Mouse (Mus musculus): ENCODE data around the gene Olfr789. TPM values are rescaled to one million over a fixed set of nuclear protein-coding genes. Genes with fewer than 3 reads are reported as not detected.

The Olfr789 gene
- polyA plus RNA-seq (2014; fragmentation: Nextera tagmentation; extraction: Ambion mirVana) = not detected in 2 replicates

DNA sequence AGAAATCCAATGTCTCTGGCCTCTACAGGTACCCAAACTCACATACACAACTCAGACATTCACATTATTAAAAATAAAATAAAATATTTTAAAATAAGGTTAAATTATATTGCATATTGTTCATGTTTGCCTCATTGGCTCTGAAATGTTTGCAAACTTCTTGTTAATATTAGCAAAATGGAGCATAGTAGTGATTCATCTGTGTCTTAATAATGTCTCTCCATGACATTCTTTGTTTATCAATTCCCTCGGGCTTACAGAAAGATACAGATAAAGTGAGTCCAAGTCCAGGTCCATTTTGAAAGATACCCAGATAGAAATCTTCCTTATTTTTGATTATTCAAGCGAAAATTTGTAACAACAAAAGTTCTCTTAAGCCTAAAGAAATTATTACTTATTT lies at the start of gene Olfr789:
Gene Olfr789, plus strand, starts transcription at position 301 of the 400 bp plus-strand sequence.
- no peaks in the 10 kb centered on the region for H3K36me3 ChIP-seq (ENCODE audit: control insufficient read depth, insufficient read depth, low read length)
- H3K9me3 ChIP-seq (ENCODE audit: control insufficient read depth, low read length) = no peaks in the 10 kb centered on the region
- no peak within 1 kb of the TSS for H3K4me2 ChIP-seq (replicated peaks; ENCODE audit: low read depth, low read length)
- WGBS = 66% methylated on average over 2 of the region's 2 CpGs
- no peak within 1 kb of the TSS for H3K27ac ChIP-seq (ENCODE audit: low read depth, low read length)
- H3K27me3 ChIP-seq (ENCODE audit: control insufficient read depth, insufficient read depth, low read length) = no peaks in the 10 kb centered on the region
- no peaks in the 10 kb centered on the region for H3K4me1 ChIP-seq (ENCODE audit: control insufficient read depth, insufficient read depth, low read length)
- no peak for ATAC-seq (ENCODE audit: low FRiP score, low TSS enrichment)
- H3K9ac ChIP-seq (ENCODE audit: low read depth, low read length) = no peak within 1 kb of the TSS
- H3K4me3 ChIP-seq (ENCODE audit: low read length) = no peak within 1 kb of the TSS

- Histone ChIP-seq H3K27ac (ENCODE audit: low read depth, low read length) (no peak within 1 kb of the TSS), H3K9me3 (ENCODE audit: control insufficient read depth, low read length) (no peaks in the 10 kb centered on the region), H3K36me3 (ENCODE audit: control insufficient read depth, insufficient read depth, low read length) (no peaks in the 10 kb centered on the region), H3K4me1 (ENCODE audit: control insufficient read depth, insufficient read depth, low read length) (no peaks in the 10 kb centered on the region), H3K27me3 (ENCODE audit: control insufficient read depth, insufficient read depth, low read length) (no peaks in the 10 kb centered on the region), H3K4me3 (ENCODE audit: low read length) (no peak within 1 kb of the TSS), H3K4me2 (replicated peaks; ENCODE audit: low read depth, low read length) (no peak within 1 kb of the TSS), H3K9ac (ENCODE audit: low read depth, low read length) (no peak within 1 kb of the TSS)
- no peak for ATAC-seq (ENCODE audit: low FRiP score, low TSS enrichment)
- WGBS = 83% methylated on average over 3 of the region's 3 CpGs
These were observed 23.0 kb upstream of the Olfr789 start, which contains the start of gene Olfr787 for GRCm38 (mm10) chr10:129461562-129461961. Gene Olfr787, plus strand, starts transcription at chr10:129461862.

GRCm38 (mm10) chr10:129470698-129471097 lies 13.9 kb upstream of the Olfr789 start, which contains the start of gene Olfr788:
Gene Olfr788, plus strand, starts transcription at chr10:129470998.
- Histone ChIP-seq H3K4me2 (replicated peaks; ENCODE audit: low read depth, low read length) (no peak within 1 kb of the TSS), H3K4me1 (ENCODE audit: control insufficient read depth, insufficient read depth, low read length) (no peaks in the 10 kb centered on the region), H3K9ac (ENCODE audit: low read depth, low read length) (no peak within 1 kb of the TSS), H3K27ac (ENCODE audit: low read depth, low read length) (no peak within 1 kb of the TSS), H3K36me3 (ENCODE audit: control insufficient read depth, insufficient read depth, low read length) (no peaks in the 10 kb centered on the region), H3K9me3 (ENCODE audit: control insufficient read depth, low read length) (no peaks in the 10 kb centered on the region), H3K27me3 (ENCODE audit: control insufficient read depth, insufficient read depth, low read length) (no peaks in the 10 kb centered on the region), H3K4me3 (ENCODE audit: low read length) (no peak within 1 kb of the TSS)
- no peak for ATAC-seq (ENCODE audit: low FRiP score, low TSS enrichment)

DNA sequence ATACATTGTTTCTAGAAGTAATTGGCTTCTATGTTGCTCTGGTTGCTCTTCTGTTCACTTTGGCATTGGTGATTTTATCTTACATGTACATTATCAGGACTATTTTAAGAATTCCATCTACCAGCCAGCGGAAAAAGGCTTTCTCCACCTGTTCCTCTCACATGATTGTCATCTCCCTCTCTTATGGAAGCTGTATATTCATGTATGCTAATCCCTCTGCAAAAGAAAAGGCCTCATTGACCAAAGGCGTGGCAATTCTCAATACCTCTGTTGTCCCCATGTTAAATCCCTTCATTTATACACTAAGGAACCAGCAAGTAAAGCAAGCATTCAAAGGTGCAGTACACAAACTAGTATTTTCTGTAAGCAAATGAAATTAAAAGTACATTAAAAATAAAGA lies 11.3 kb upstream of the Olfr789 start:
- no peak overlapping the region for H3K4me2 ChIP-seq (replicated peaks; ENCODE audit: low read depth, low read length)
- no peaks in the 10 kb centered on the region for H3K9me3 ChIP-seq (ENCODE audit: control insufficient read depth, low read length)
- WGBS = 71% methylated on average over 2 of the region's 2 CpGs
- no peak for ATAC-seq (ENCODE audit: low FRiP score, low TSS enrichment)
- H3K36me3 ChIP-seq (ENCODE audit: control insufficient read depth, insufficient read depth, low read length) = no peaks in the 10 kb centered on the region
- H3K4me3 ChIP-seq (ENCODE audit: low read length) = no peak overlapping the region
- H3K9ac ChIP-seq (ENCODE audit: low read depth, low read length) = no peak overlapping the region
- no peaks in the 10 kb centered on the region for H3K27me3 ChIP-seq (ENCODE audit: control insufficient read depth, insufficient read depth, low read length)
- H3K27ac ChIP-seq (ENCODE audit: low read depth, low read length) = no peak overlapping the region
- no peaks in the 10 kb centered on the region for H3K4me1 ChIP-seq (ENCODE audit: control insufficient read depth, insufficient read depth, low read length)

DNA sequence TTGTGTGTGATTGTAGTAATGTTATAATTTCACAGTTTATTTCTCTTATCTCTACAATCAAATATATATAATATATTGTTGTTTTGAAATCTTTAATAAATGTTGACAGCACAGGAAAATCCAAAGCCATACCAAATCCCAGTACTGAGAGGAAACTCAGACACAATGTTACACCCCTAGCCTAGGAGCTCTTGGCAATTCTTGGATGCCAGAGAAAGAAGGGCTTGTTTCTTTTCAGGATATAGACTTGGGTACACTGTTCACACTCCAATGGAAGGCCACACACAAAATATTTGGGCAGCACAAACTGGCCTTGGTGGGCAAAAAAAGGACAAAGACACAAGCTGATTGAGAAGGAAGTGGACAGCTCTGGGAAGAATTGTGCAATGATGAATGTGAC lies 10.8 kb upstream of the Olfr789 start:
- H3K4me3 ChIP-seq (ENCODE audit: low read length) = no peak overlapping the region
- H3K36me3 ChIP-seq (ENCODE audit: control insufficient read depth, insufficient read depth, low read length) = no peaks in the 10 kb centered on the region
- no peak overlapping the region for H3K27ac ChIP-seq (ENCODE audit: low read depth, low read length)
- no peak overlapping the region for H3K4me2 ChIP-seq (replicated peaks; ENCODE audit: low read depth, low read length)
- ATAC-seq (ENCODE audit: low FRiP score, low TSS enrichment) = no peak
- H3K9ac ChIP-seq (ENCODE audit: low read depth, low read length) = no peak overlapping the region
- H3K4me1 ChIP-seq (ENCODE audit: control insufficient read depth, insufficient read depth, low read length) = no peaks in the 10 kb centered on the region
- no peaks in the 10 kb centered on the region for H3K9me3 ChIP-seq (ENCODE audit: control insufficient read depth, low read length)
- no peaks in the 10 kb centered on the region for H3K27me3 ChIP-seq (ENCODE audit: control insufficient read depth, insufficient read depth, low read length)

DNA sequence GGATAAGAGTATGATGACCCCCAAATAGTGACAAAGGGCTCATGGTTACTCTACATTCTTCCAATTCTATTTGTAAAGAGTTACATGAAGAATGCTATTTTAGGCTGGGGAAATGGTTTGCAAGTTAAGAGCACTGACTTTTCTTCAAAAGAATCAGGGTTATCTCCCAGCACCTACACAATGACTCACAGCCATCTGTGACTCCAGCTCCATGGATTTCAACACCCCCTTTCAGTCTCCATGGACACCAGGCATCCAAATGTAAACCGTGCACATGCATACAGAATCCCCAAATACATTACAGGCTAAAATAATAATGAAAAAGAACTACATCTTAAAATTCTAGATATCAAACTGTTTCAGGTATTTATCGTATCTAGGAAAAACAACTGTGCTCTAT lies 5.5 kb downstream of the Olfr789 start:
- ATAC-seq (ENCODE audit: low FRiP score, low TSS enrichment) = no peak
- Histone ChIP-seq H3K27me3 (ENCODE audit: control insufficient read depth, insufficient read depth, low read length) (no peaks in the 10 kb centered on the region), H3K36me3 (ENCODE audit: control insufficient read depth, insufficient read depth, low read length) (no peaks in the 10 kb centered on the region), H3K4me1 (ENCODE audit: control insufficient read depth, insufficient read depth, low read length) (no peaks in the 10 kb centered on the region), H3K9ac (ENCODE audit: low read depth, low read length) (no peak overlapping the region), H3K4me2 (replicated peaks; ENCODE audit: low read depth, low read length) (no peak overlapping the region), H3K9me3 (ENCODE audit: control insufficient read depth, low read length) (no peaks in the 10 kb centered on the region), H3K27ac (ENCODE audit: low read depth, low read length) (no peak overlapping the region), H3K4me3 (ENCODE audit: low read length) (no peak overlapping the region)
- WGBS = 83% methylated on average over 2 of the region's 2 CpGs

- Histone ChIP-seq H3K9ac (ENCODE audit: low read depth, low read length) (no peak within 1 kb of the TSS), H3K4me1 (ENCODE audit: control insufficient read depth, insufficient read depth, low read length) (no peaks in the 10 kb centered on the region), H3K4me2 (replicated peaks; ENCODE audit: low read depth, low read length) (no peak within 1 kb of the TSS), H3K9me3 (ENCODE audit: control insufficient read depth, low read length) (no peaks in the 10 kb centered on the region), H3K36me3 (ENCODE audit: control insufficient read depth, insufficient read depth, low read length) (no peaks in the 10 kb centered on the region), H3K27ac (ENCODE audit: low read depth, low read length) (no peak within 1 kb of the TSS), H3K27me3 (ENCODE audit: control insufficient read depth, insufficient read depth, low read length) (no peaks in the 10 kb centered on the region), H3K4me3 (ENCODE audit: low read length) (no peak within 1 kb of the TSS)
- no peak for ATAC-seq (ENCODE audit: low FRiP score, low TSS enrichment)
These were observed 13.6 kb downstream of the Olfr789 start, which contains the start of gene Olfr790 for GRCm38 (mm10) chr10:129498192-129498591. Gene Olfr790, plus strand, starts transcription at chr10:129498492.

GRCm38 (mm10) chr10:129521492-129521891 lies 36.9 kb downstream of the Olfr789 start, which contains the start of gene Olfr791:
Gene Olfr791, plus strand, starts transcription at chr10:129521792.
- 73% methylated on average over 3 of the region's 3 CpGs for WGBS
- no peaks in the 10 kb centered on the region for H3K27me3 ChIP-seq (ENCODE audit: control insufficient read depth, insufficient read depth, low read length)
- no peaks in the 10 kb centered on the region for H3K4me1 ChIP-seq (ENCODE audit: control insufficient read depth, insufficient read depth, low read length)
- no peak for ATAC-seq (ENCODE audit: low FRiP score, low TSS enrichment)
- no peaks in the 10 kb centered on the region for H3K36me3 ChIP-seq (ENCODE audit: control insufficient read depth, insufficient read depth, low read length)
- no peak within 1 kb of the TSS for H3K4me3 ChIP-seq (ENCODE audit: low read length)
- no peaks in the 10 kb centered on the region for H3K9me3 ChIP-seq (ENCODE audit: control insufficient read depth, low read length)
- no peak within 1 kb of the TSS for H3K4me2 ChIP-seq (replicated peaks; ENCODE audit: low read depth, low read length)
- H3K27ac ChIP-seq (ENCODE audit: low read depth, low read length) = no peak within 1 kb of the TSS
- H3K9ac ChIP-seq (ENCODE audit: low read depth, low read length) = no peak within 1 kb of the TSS

- no peak within 1 kb of the TSS for H3K27ac ChIP-seq (ENCODE audit: low read depth, low read length)
- H3K4me1 ChIP-seq (ENCODE audit: control insufficient read depth, insufficient read depth, low read length) = no peaks in the 10 kb centered on the region
- no peaks in the 10 kb centered on the region for H3K36me3 ChIP-seq (ENCODE audit: control insufficient read depth, insufficient read depth, low read length)
- peaks cover 3% of the 10 kb centered on the region; the same call in 1 of the 2 replicates for H3K9me3 ChIP-seq (ENCODE audit: control insufficient read depth, low read length)
- no peak within 1 kb of the TSS for H3K4me2 ChIP-seq (replicated peaks; ENCODE audit: low read depth, low read length)
- H3K9ac ChIP-seq (ENCODE audit: low read depth, low read length) = no peak within 1 kb of the TSS
- H3K27me3 ChIP-seq (ENCODE audit: control insufficient read depth, insufficient read depth, low read length) = no peaks in the 10 kb centered on the region
- no peak for ATAC-seq (ENCODE audit: low FRiP score, low TSS enrichment)
- no peak within 1 kb of the TSS for H3K4me3 ChIP-seq (ENCODE audit: low read length)
- 92% methylated on average over 1 of the region's 1 CpGs for WGBS
These were observed 54.3 kb downstream of the Olfr789 start, which contains the start of gene Olfr792 for GRCm38 (mm10) chr10:129538862-129539261. Gene Olfr792, plus strand, starts transcription at chr10:129539162.

All from kidney, embryonic 14.5 days (tissue).